Mouse (Mus musculus): ENCODE measurements around the gene Sgcd.

GRCm38 (mm10) chr11:47130432-47130831 is 858.3 kb downstream of the Sgcd start:
- no peak for TF ChIP-seq SRF (IDR thresholded peaks at IDR 0.05; ENCODE audit: control insufficient read depth, insufficient read length, low read depth)
- TF ChIP-seq USF1 (IDR thresholded peaks at IDR 0.05; ENCODE audit: low read depth), result no peak
- TF ChIP-seq POLR2A (IDR thresholded peaks at IDR 0.05; ENCODE audit: insufficient read length, low read depth), result no peak
- TF ChIP-seq E2F4 (IDR thresholded peaks at IDR 0.05; ENCODE audit: insufficient read depth), result no peak
- TF ChIP-seq MAX (IDR thresholded peaks at IDR 0.05; ENCODE audit: low read depth), result no peak
- TF ChIP-seq POLR2AphosphoS2 (IDR thresholded peaks at IDR 0.05; ENCODE audit: insufficient read length, low read depth), result no peak
- TF ChIP-seq CEBPB (IDR thresholded peaks at IDR 0.05; ENCODE audit: insufficient read depth, poor library complexity, severe bottlenecking), result no peak
- TF ChIP-seq MYOD1 (IDR thresholded peaks at IDR 0.05; ENCODE audit: control insufficient read depth in 1 of 3, insufficient read length in 2 of 3, low read depth in 2 of 3), result no peak
- no peak for TF ChIP-seq TCF12 (IDR thresholded peaks at IDR 0.05; ENCODE audit: insufficient read depth, poor library complexity, severe bottlenecking)
